Mouse (Mus musculus) ovary, postnatal 36 days (tissue): ENCODE measurements around the gene B3galt4.
"Not testable (repeated sequence)": the region's sequence is repeated elsewhere in the genome, so short reads cannot be mapped to it uniquely, and the experiment has no call there.

ENCODE experiments used
- DNase-seq: peaks from one replicate; pipeline ENCODE4 v3.0.0; 2022; ENCODE audit warnings: low spot score, mixed read lengths

B3galt4 gene

GRCm38 (mm10) chr17:33951021-33951946, at the start of gene B3galt4:
Gene B3galt4 (minus strand): TSS chr17:33951488.
- DNase-seq: peak; percentile 78

DNA sequence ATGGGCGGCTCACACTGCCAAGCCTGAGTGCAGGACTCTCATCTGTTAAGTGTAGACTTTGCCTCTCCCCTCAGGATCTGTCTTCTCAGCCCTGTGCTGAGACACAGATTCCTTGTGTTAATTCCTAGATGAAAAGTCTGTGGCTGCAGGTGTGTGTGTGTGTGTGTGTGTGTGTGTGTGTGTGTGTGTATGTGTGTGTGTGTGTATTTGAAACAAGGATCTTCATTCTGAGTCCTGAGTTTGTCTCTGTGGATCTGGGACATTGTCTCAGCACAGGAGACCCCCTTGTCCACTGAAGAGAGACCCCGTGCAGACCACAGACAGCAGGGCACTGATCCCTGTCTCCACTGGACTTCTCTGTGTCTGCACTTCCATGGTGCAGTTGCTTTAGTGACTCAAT, 49.5 kb upstream of the B3galt4 start:
- DNase-seq: not testable (repeated sequence)

DNA sequence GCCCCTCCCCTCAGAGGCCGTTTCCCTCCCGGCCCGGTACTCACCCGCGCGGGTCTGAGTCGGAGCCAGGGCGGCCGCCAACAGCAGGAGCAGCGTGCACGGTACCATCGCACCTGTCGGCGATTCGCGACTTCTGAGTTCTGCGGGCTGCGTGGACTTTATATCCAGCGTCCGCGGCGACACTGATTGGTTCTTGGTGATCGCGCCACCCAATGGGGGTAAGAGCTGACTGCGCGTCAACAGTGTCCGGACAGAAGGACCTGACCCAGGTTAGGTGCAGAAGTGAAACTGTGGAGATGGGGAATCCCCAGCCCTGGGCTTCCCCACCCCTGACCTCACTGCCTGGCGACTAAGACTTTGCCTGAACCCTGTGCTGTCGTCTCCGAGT, 48.9 kb upstream of the B3galt4 start, which contains the start of gene H2-K1:
H2-K1 (minus strand) TSS at position 198 of the 388 bp plus-strand sequence.
- peak; percentile 86 for DNase-seq

- no peak for DNase-seq
These were observed 48.3 kb upstream of the B3galt4 start for GRCm38 (mm10) chr17:33999341-34000149.

- not testable (repeated sequence) for DNase-seq
These were observed 47.4 kb upstream of the B3galt4 start for GRCm38 (mm10) chr17:33998697-33999096.

GRCm38 (mm10) chr17:33997025-33997424, 45.7 kb upstream of the B3galt4 start:
- not testable (repeated sequence) for DNase-seq

GRCm38 (mm10) chr17:33995651-33996050, 44.4 kb upstream of the B3galt4 start:
- DNase-seq: no peak

- DNase-seq: no peak
These were observed 43.7 kb upstream of the B3galt4 start for GRCm38 (mm10) chr17:33994959-33995358.

- no peak for DNase-seq
These were observed 40.7 kb upstream of the B3galt4 start for GRCm38 (mm10) chr17:33991788-33992664.

DNA sequence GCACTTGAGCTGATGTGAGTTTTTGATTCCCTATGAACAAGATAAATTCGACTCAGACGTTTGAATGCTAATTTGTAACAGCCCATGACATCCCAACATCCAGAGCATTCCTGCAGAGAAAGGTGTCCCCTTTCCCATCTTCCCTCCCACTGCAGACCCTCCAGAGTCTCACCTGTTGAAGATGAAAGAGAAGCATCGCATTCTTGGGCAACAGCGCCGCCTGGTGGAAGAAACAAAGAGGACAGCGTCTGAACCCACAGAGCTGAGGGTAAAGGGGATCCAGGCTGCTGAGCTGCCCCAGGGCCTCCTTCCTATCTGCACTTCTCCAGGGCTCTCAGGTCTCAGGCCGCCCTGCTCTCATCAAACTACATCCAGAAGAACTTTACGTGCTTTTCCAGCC, 30.8 kb upstream of the B3galt4 start:
- DNase-seq: not testable (repeated sequence)

- peak; percentile 78 for DNase-seq
These were observed 30.1 kb upstream of the B3galt4 start for GRCm38 (mm10) chr17:33981192-33981909.

DNA sequence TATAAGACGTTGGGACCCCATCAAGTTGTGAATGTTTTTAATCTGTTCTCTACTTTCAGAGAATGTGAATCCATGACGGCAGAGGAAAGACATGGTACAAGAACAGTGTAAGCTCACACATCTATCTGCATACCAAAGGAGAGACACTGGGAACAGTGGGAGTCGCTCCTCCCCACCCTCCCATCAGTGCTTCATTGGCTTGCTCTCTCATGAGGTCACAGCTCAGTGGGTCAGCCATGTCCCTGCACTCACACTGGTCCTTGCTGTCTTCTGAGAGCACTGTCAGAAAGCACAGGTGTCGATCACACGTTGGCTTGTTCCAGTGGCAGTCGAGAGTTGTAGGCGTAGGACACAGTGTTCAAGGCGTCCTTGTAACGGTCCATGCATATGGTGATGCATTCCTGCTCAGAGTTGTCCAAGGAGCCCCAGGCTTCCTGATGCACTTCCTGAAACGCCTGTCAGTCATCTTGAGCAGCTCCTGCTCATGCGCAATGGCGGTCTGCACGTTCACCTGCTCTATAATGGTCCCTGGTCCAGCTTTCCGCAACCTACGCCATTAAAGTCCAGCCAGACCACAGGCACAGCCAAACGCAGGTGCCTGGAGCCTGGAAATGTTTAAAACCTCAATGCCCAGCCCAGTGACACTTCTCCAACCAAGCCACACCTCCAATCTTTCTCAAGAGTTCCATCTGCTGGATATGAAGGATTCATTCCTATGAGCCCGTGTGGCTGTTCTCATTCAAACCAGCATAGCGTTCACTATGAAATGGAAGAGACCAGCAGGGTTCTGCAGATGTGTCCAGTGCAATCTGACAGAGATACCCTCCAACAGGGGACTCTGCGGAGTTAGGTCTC, 29.1 kb upstream of the B3galt4 start:
- no peak for DNase-seq

DNA sequence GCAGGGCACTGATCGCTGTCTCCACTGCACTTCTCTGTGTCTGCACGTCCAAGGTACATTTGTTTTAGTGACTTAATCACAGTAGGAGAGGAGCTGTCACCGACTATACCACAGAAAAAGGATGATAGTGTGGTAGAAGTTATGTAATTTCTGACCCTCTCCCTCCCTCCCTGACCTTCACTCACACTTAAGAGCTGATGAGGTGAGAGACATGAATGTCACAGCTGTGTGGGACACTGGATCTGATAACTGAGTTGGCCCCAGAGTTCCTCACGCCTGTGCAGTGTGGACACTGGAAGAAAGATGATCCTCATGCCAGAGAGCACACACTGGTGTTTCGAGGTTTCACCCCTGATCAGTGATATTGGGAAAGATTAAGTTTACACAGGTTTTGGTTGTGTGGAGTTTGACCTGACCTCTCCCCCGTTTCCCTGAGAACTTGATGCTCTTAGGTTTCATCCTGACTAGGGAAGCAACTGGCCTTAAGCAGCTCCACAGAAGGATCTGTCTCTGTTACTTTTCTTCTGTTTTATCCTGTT, 28.3 kb upstream of the B3galt4 start:
- no peak for DNase-seq

DNA sequence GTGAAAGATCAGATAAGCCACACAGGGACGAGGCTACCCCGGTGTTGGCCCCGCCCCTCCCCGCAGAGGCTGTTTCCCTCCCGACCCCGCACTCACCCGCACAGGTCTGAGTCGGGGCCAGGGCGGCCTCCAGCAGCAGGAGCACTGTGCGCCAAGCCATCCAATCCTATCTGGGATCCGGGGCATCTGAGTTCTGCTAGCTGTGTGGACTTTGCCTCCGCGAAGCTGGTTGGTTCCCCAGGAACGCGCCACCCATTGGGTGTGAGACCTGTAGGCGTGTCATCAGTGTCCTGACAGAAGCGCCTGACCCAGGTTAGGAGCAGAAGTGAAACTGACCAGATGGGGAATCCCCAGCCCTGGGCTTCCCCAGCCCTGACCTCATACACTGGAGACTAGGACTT, 27.3 kb upstream of the B3galt4 start:
- DNase-seq: peak; percentile 49

DNA sequence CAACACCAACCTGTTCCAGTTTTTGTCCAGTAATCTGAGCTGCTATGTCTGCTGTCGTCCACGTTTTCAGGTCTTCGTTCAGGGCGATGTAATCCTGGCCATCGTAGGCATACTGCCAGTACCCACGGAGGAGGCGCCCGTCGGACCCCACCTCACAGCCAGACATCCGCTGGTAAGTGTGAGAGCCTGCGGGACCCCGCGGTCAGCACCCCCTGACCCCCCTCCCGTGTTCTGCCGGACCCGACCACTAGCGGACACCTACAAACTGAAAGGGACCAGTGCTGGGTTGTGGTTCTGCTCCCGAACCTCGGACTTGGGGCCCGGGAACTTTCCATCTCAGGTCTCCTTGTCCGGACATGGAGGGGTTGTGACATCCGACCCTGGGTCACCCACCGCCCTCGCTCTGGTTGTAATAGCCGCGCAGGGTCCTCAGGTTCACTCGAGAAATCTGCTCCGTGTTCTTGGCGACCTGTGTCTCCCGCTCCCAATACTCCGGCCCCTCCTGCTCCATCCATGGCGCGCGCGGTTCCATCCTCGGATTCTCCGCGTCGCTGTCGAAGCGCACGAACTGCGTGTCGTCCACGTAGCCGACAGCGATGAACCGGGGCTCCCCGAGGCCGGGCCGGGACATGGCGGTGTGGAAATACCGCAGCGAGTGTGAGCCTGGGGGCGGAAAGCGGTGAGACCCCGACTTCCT, 26.7 kb upstream of the B3galt4 start:
- no peak for DNase-seq

GRCm38 (mm10) chr17:33973572-33973971, 22.3 kb upstream of the B3galt4 start:
- no peak for DNase-seq

DNA sequence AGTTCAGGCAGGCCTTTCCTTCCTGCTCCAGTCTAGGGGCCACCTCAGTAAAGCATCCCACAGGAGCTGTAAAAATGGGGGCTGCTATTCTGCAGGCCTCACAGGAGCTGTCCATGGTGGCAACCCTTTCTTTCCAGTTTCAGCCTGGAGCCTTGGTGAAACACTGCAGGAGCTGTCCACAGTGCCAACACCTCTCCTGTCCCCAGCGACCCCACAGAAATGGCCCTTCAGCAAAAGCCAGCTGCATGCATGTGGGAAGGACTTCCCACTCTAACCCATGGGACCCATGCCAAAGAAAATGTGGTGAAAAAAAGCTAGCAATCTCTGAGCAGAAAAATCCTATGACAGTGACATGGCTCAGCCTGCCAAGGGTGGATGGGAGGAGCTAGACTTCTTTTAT, 21.4 kb upstream of the B3galt4 start:
- no peak for DNase-seq

- DNase-seq: no peak
These were observed 18.1 kb upstream of the B3galt4 start for GRCm38 (mm10) chr17:33969394-33969793.

GRCm38 (mm10) chr17:33968927-33969326, 17.6 kb upstream of the B3galt4 start:
- DNase-seq: no peak
